Mouse (Mus musculus): ENCODE measurements at regions not wholly inside any gene's neighbourhood (a gene's known extent, or its start where the extent isn't known, plus 50 kb on each side); places are given as distances from the start of the nearest gene placed in this dataset.
A peak's percentile ranks its signal among the peaks of the same experiment; 100 is the strongest.

DNA sequence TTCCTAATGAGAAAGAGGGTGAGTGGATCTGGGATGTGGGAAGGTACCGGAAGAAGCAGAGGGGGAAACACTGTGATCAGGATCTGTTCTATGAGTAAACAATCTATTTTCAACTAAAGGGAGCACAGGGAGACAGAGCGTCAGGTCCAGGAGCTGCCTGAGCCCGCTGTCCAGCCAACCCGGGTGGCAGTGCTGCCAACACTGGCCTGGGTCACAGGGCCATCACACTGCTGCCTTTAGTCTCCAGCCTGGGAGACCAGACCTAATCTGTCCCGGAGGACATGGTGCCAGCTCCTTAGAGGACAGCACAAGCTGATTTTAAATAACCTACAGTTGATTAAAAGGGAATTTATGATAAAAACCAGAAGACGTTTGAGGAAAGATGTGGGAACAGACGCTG lies 100.0 kb upstream of the Tmem260 start:
- WGBS = 78% methylated on average over 7 of the region's 7 CpGs
- Histone ChIP-seq H3K4me1 (ENCODE audit: control insufficient read depth, insufficient read depth, low read length) (no peaks in the 10 kb centered on the region), H3K36me3 (ENCODE audit: control insufficient read depth, insufficient read depth, low read length) (no peaks in the 10 kb centered on the region), H3K27ac (ENCODE audit: insufficient read depth, low read depth, low read length) (no peak overlapping the region), H3K4me3 (ENCODE audit: insufficient read depth, low read depth, low read length) (no peak overlapping the region), H3K27me3 (replicated peaks; ENCODE audit: control insufficient read depth, insufficient read depth, low read length) (no peaks in the 10 kb centered on the region)
- DNase-seq = no peak
- TF ChIP-seq POLR2A (IDR thresholded peaks at IDR 0.05; ENCODE audit: low read depth, low read length) (no peak), CTCF (conservative IDR thresholded peaks at IDR 0.05; ENCODE audit: insufficient read depth, insufficient read length, low read depth, low read length) (no peak)

DNA sequence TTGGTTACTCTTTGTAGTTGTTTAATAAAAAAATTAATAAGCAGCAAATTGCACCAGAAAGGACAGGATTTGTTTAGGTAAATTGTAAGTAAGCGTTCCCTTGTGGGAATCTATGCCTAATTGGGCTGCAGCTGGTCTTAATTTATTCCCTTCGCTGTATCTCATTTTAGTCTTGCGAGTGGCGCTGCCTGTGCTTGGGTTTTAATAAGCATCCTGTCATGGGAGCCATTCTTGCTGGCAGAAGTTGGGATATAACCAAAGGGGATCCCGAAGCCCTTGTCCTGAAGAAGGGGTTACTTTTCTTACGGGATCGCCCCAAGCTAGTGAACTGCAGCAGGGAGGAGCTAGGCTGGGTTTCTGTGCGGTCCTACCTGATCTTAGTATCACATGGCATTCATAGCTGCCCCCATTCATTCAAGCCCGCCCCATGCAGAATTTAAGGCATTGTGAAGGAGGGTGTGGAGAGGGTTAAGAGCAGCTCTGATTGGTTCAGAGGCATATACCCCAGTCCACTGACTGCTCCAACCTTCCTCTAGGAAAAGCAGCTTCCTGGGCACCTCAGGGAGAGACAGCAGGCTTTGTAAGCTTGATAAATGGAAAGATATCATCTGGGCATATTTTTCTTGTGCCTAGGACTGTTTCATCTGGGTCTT lies 96.4 kb upstream of the Tmem260 start:
- WGBS = 83% methylated on average over 9 of the region's 9 CpGs
- TF ChIP-seq POLR2A (IDR thresholded peaks at IDR 0.05; ENCODE audit: low read depth, low read length) (no peak), CTCF (conservative IDR thresholded peaks at IDR 0.05; ENCODE audit: insufficient read depth, insufficient read length, low read depth, low read length) (no peak)
- Histone ChIP-seq H3K27ac (ENCODE audit: insufficient read depth, low read depth, low read length) (no peak overlapping the region), H3K27me3 (replicated peaks; ENCODE audit: control insufficient read depth, insufficient read depth, low read length) (no peaks in the 10 kb centered on the region), H3K36me3 (ENCODE audit: control insufficient read depth, insufficient read depth, low read length) (no peaks in the 10 kb centered on the region), H3K4me3 (ENCODE audit: insufficient read depth, low read depth, low read length) (no peak overlapping the region), H3K4me1 (ENCODE audit: control insufficient read depth, insufficient read depth, low read length) (no peaks in the 10 kb centered on the region)
- no peak for DNase-seq

DNA sequence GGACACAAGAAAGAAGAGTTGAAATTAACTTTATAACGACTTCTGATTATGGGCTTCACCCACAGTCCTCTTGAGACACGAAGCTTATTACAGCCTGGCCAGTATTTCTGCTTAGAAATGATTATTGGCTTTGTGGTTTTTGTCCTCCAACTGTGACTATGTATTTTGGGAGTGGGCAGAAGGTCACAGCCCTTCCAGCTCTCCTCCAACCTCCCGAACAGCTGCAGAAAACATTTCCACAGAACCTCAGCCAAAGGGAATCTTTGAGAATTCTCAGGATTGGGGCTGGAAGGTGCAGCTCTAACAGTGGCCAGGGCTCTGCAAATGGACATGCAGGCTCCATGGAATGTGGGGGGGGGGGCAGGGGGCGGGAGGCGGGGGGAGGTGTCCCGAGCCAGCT lies 94.3 kb upstream of the Tmem260 start:
- H3K4me1 ChIP-seq (ENCODE audit: control insufficient read depth, insufficient read depth, low read length) = no peaks in the 10 kb centered on the region
- H3K36me3 ChIP-seq (ENCODE audit: control insufficient read depth, insufficient read depth, low read length) = no peaks in the 10 kb centered on the region
- H3K27ac ChIP-seq (ENCODE audit: insufficient read depth, low read depth, low read length) = no peak overlapping the region
- WGBS = 63% methylated on average over 6 of the region's 6 CpGs
- no peak for DNase-seq
- TF ChIP-seq CTCF (conservative IDR thresholded peaks at IDR 0.05; ENCODE audit: insufficient read depth, insufficient read length, low read depth, low read length) (no peak), POLR2A (IDR thresholded peaks at IDR 0.05; ENCODE audit: low read depth, low read length) (no peak)
- no peak overlapping the region for H3K4me3 ChIP-seq (ENCODE audit: insufficient read depth, low read depth, low read length)
- H3K27me3 ChIP-seq (replicated peaks; ENCODE audit: control insufficient read depth, insufficient read depth, low read length) = no peaks in the 10 kb centered on the region

DNA sequence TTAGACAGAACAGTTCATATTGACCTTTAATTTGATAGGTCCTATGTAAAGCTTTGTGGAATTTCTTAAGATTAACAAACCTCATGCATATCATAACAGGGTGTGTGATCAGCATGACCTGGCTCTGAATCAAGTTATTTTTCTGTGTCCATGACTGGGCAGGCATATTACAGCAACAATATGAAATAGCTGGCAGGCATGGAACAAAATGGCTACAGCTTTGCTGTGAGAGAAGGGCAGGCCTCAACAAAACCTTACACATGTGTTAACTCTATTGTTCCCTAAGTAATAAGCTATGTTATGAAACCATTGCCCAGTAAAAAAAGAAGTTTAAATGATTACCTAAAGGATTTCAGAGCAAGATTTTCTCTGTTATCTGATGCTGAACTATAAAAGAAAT lies 93.1 kb upstream of the Tmem260 start:
- Histone ChIP-seq H3K27ac (ENCODE audit: insufficient read depth, low read depth, low read length) (no peak overlapping the region), H3K4me3 (ENCODE audit: insufficient read depth, low read depth, low read length) (no peak overlapping the region), H3K27me3 (replicated peaks; ENCODE audit: control insufficient read depth, insufficient read depth, low read length) (no peaks in the 10 kb centered on the region), H3K4me1 (ENCODE audit: control insufficient read depth, insufficient read depth, low read length) (no peaks in the 10 kb centered on the region), H3K36me3 (ENCODE audit: control insufficient read depth, insufficient read depth, low read length) (no peaks in the 10 kb centered on the region)
- no peak for TF ChIP-seq POLR2A (IDR thresholded peaks at IDR 0.05; ENCODE audit: low read depth, low read length)
- no peak for TF ChIP-seq CTCF (conservative IDR thresholded peaks at IDR 0.05; ENCODE audit: insufficient read depth, insufficient read length, low read depth, low read length)
- no peak for DNase-seq

DNA sequence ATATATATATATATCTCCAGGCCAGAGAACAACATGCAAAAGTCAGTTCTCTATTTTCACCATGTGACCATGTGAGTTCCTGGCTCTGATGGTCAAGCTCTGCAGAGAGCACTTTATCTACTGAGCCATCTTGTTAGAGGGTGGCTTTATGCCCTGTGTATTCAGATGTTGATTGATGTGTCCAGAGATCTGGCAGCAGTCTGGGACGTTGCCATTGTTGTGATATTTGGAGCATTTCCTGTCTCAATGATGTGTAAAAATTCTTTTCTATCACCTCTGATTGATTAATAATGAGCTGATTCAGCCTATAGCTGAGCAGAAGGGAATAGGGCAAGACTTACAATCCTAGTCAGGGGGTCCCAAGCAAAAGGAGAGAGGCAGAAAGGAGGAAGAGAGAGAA lies 91.7 kb upstream of the Tmem260 start:
- no peaks in the 10 kb centered on the region for H3K36me3 ChIP-seq (ENCODE audit: control insufficient read depth, insufficient read depth, low read length)
- H3K27ac ChIP-seq (ENCODE audit: insufficient read depth, low read depth, low read length) = no peak overlapping the region
- H3K27me3 ChIP-seq (replicated peaks; ENCODE audit: control insufficient read depth, insufficient read depth, low read length) = no peaks in the 10 kb centered on the region
- no peak overlapping the region for H3K4me3 ChIP-seq (ENCODE audit: insufficient read depth, low read depth, low read length)
- no peak for DNase-seq
- WGBS = 36% methylated on average over 1 of the region's 1 CpGs
- TF ChIP-seq CTCF (conservative IDR thresholded peaks at IDR 0.05; ENCODE audit: insufficient read depth, insufficient read length, low read depth, low read length) = no peak
- no peak for TF ChIP-seq POLR2A (IDR thresholded peaks at IDR 0.05; ENCODE audit: low read depth, low read length)
- H3K4me1 ChIP-seq (ENCODE audit: control insufficient read depth, insufficient read depth, low read length) = no peaks in the 10 kb centered on the region

DNA sequence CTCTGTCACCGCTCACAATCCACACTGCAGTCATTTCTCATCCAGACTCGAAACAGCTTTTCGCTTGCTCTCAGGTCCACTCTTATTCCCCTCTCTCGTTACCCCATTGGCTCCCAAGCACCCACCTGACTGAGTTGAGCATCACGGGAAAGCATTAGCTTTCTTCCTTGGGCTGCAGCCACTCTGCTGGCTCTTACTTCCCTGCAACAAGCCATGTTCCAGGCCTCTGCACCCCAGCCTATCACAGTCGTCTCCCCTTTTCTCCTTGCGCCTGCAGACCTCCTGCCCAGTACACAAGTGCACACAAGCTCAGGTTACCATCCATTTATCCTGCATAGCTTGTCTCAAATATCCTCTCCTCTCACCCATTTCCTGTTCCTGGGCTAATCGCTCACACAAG lies 88.5 kb upstream of the Tmem260 start:
- Histone ChIP-seq H3K36me3 (ENCODE audit: control insufficient read depth, insufficient read depth, low read length) (no peaks in the 10 kb centered on the region), H3K27me3 (replicated peaks; ENCODE audit: control insufficient read depth, insufficient read depth, low read length) (no peaks in the 10 kb centered on the region), H3K4me1 (ENCODE audit: control insufficient read depth, insufficient read depth, low read length) (no peaks in the 10 kb centered on the region), H3K27ac (ENCODE audit: insufficient read depth, low read depth, low read length) (no peak overlapping the region), H3K4me3 (ENCODE audit: insufficient read depth, low read depth, low read length) (no peak overlapping the region)
- DNase-seq = no peak
- WGBS = 55% methylated on average over 8 of the region's 8 CpGs
- TF ChIP-seq CTCF (conservative IDR thresholded peaks at IDR 0.05; ENCODE audit: insufficient read depth, insufficient read length, low read depth, low read length) (no peak), POLR2A (IDR thresholded peaks at IDR 0.05; ENCODE audit: low read depth, low read length) (no peak)

DNA sequence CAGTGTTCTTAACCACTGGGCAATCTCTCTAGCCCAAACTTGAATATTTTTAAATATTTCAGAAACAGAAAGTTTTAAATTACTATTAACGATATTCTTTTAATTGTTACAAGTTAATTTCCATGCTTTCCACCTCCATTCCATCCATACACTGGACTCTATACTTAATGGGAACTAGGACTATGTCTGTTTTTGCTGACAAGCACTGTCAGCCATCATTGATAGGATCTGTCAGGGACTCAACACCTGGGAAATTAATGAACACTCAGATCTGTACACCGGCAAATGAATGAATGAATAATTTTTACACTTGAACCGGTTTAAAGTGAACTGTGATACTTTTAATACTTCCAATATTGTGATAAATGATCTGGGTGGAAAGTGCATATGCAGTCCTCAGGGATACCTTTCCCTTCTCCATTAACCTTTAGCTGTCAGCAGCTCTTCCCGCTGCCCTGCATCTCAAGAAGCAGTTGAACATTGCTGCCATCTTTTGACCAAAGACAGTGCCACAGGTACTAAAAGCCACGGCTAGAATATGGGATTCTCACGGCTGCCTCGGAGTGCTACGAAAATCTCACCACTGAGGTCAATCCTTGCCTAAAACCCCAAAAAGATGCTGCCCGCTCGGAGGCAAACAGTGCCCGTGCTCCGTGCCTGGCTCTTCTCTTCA lies 87.3 kb upstream of the Tmem260 start:
- DNase-seq = peak; percentile 44
- H3K4me3 ChIP-seq (ENCODE audit: insufficient read depth, low read depth, low read length) = no peak overlapping the region
- H3K36me3 ChIP-seq (ENCODE audit: control insufficient read depth, insufficient read depth, low read length) = no peaks in the 10 kb centered on the region
- no peak overlapping the region for H3K27ac ChIP-seq (ENCODE audit: insufficient read depth, low read depth, low read length)
- TF ChIP-seq CTCF (conservative IDR thresholded peaks at IDR 0.05; ENCODE audit: insufficient read depth, insufficient read length, low read depth, low read length) (peak; percentile 74), POLR2A (IDR thresholded peaks at IDR 0.05; ENCODE audit: low read depth, low read length) (no peak)
- 34% methylated on average over 12 of the region's 12 CpGs for WGBS
- H3K27me3 ChIP-seq (replicated peaks; ENCODE audit: control insufficient read depth, insufficient read depth, low read length) = no peaks in the 10 kb centered on the region
- no peaks in the 10 kb centered on the region for H3K4me1 ChIP-seq (ENCODE audit: control insufficient read depth, insufficient read depth, low read length)

Measured in kidney, adult 2 months (tissue).